Mouse (Mus musculus): ENCODE measurements around the gene Sertad1.

DNA sequence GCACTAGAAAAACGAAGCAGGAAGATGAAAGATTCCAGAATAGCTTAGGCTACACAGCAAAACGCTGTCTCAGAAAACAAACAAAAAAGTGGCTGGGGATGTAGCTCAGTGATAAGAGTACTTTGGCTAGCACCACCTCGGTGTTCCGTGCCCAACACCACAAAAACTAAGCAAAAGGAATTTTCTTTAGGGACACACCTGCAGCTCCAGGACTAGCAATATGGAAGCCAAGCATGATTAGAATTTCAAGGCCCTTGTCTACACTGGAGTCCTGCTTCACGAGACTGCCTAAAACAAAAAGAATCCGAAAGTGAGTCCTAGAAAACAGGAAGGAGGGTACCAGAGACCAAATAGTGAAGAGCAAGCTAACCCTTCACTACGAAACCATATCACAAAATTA is 14.1 kb upstream of the Sertad1 start:
- TF ChIP-seq CTCF (IDR thresholded peaks at IDR 0.05; ENCODE audit: borderline replicate concordance, control insufficient read depth, extremely low read depth, insufficient read depth, low read length, poor library complexity) (no peak), POLR2A (IDR thresholded peaks at IDR 0.05; ENCODE audit: control insufficient read depth, extremely low read depth, insufficient read depth, low read length, poor library complexity) (no peak)

Measured in thymus, adult 2 months (tissue).